Mouse (Mus musculus): Measurements from ENCODE around the gene 1810049J17Rik.
A peak's percentile ranks its signal among the peaks of the same experiment; 100 is the strongest.

1810049J17Rik gene

DNA sequence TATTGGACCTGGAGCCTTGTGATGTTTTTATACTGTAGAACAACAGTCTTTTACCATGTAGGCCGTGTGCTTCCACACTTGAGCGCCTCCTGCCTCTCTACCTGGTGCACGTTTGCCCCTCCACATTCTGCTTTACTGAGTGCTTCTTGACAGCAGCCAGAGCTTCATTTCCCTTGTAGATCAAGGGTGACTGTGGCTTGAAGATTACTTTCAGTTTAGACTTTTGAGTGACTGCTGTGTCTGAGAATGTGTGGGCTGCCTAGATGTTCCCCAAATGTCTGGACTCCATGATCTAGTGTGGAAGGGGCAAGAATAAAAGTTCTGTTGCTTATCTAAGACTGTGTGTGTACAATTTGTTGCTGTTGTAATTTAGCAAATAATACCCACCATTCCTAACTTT, 27.3 kb upstream of the 1810049J17Rik start:
- no peak for DNase-seq (ENCODE audit: low spot score in 2 of 2)

- DNase-seq (ENCODE audit: low spot score in 2 of 2) = no peak
Measured at GRCm38 (mm10) chr15:12346916-12347315, 25.2 kb upstream of the 1810049J17Rik start.

- DNase-seq (ENCODE audit: low spot score in 2 of 2) = no peak
Measured at GRCm38 (mm10) chr15:12341401-12341758, 19.7 kb upstream of the 1810049J17Rik start.

DNA sequence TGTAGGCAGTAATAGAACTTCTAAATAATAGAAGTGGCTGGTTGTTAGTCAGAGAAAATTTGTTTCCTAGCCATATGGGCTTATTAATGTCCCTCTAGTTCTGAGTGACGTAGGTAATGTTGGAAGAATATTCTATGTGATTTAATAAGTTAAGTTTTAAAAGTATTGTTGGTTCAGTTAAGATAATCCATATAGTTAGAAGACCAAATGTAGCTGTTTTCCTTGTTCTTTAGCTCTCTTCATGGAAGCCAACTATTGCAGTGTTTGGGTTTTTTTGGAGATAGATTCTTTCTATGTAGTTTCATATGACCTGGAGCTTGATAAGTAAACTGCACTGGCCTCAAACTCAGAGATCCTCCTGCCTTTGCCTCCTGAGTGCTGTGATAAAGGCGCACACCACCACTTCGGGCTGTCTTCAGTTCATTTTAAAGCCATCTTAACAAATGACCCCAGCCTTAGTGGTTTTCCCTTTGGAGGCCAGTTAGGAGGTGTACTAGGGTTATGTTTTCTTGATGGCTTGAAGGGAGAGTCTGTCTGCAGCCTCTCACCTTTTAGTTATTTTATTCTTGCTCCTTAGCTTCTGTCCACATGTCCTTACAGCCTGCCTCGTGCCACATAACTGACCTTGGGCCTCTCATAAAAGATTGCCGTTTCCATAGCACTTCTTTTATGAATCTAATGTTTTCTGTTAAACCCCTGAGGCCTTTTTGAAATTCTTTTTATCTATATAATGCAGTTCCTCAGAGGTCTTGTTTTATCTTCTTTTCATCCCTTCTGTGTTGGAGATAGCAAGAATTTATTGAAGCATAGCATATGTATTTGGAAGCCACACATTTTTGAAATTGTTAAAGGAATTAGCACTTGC, 19.1 kb upstream of the 1810049J17Rik start:
- no peak for DNase-seq (ENCODE audit: low spot score in 2 of 2)

- DNase-seq (ENCODE audit: low spot score in 2 of 2) = no peak
Measured at GRCm38 (mm10) chr15:12337779-12338137, 16.1 kb upstream of the 1810049J17Rik start.

- DNase-seq (ENCODE audit: low spot score in 2 of 2) = no peak
Measured at GRCm38 (mm10) chr15:12337030-12337778, 15.5 kb upstream of the 1810049J17Rik start.

DNA sequence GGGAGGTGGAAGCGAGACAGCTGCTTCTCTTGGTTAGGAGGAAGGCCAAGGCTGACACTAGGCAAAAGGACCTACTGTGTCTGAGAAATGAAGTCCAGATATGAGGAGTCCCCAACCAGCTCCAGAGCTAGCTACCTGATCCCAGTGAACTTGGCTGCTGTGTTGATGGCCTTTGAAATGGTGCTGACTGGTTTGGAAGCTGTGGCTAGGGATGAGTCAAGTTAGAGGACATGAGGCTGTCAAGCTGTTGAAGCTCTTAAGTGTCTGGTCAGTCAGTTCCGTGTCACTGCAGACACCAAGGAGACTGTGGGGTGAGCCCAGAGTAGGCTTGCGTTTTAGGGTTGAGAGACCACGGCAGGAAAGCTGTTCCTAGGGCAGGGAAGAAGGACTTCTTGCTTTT, 12.7 kb upstream of the 1810049J17Rik start:
- DNase-seq (ENCODE audit: low spot score in 2 of 2) = no peak

DNA sequence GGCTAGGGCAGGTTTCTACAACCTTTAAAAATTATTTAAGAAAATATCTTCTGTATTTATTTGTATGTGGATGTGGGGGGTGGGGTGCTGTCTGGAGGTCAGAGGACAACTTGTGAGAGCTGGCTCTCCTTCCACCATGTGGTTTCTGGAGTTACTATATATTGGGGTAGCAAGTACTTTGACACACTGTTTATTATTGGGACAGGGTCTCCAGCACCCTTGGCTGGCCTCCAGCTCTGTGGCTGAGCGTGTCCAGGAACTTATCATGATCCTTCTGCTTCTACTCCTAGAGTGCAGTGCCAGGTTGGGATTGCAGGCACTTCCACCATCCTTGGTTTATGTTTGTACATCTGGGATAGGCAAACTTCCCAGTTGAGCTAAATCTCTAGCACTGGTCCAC, 9.6 kb upstream of the 1810049J17Rik start:
- no peak for DNase-seq (ENCODE audit: low spot score in 2 of 2)

- no peak for DNase-seq (ENCODE audit: low spot score in 2 of 2)
Measured at GRCm38 (mm10) chr15:12330892-12331291, 9.2 kb upstream of the 1810049J17Rik start.

- no peak for DNase-seq (ENCODE audit: low spot score in 2 of 2)
Measured at GRCm38 (mm10) chr15:12330389-12330788, 8.7 kb upstream of the 1810049J17Rik start.

GRCm38 (mm10) chr15:12324326-12324725, 2.6 kb upstream of the 1810049J17Rik start:
- DNase-seq (ENCODE audit: low spot score in 2 of 2) = no peak

DNA sequence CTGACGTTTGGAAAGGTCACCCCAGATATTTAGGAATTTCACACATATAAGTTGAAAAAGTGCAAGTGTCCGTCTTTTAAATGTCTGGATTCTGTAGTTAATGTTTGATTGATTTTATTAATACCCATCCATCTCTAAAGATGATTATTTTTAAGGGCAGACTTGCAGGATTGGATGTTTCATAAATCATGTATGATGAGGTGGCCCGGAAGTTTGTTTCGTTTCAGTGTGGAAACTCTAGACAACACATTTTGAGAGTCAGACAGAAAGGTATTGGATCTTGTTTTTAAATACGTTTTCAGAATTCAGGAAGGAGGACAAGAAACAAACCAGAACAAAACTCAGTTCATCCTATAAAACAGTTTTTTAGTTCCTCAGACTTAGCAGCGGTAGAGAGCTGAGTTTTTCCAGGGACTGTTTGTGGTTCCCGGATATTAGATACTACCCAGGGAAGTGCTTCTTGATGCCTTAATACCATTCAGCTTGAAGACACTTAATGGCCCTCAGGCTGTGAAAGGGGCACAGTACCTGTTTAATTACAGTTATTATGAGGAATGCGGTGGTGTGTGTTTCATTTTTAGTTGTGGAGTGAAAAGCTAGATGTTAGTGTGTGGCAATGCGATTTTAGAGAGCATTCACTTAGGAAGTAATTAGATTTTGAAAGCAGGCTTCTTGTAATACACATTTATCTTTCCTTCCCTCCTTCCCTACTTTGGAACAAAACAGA, 1.1 kb upstream of the 1810049J17Rik start:
- DNase-seq (ENCODE audit: low spot score in 2 of 2) = no peak

DNA sequence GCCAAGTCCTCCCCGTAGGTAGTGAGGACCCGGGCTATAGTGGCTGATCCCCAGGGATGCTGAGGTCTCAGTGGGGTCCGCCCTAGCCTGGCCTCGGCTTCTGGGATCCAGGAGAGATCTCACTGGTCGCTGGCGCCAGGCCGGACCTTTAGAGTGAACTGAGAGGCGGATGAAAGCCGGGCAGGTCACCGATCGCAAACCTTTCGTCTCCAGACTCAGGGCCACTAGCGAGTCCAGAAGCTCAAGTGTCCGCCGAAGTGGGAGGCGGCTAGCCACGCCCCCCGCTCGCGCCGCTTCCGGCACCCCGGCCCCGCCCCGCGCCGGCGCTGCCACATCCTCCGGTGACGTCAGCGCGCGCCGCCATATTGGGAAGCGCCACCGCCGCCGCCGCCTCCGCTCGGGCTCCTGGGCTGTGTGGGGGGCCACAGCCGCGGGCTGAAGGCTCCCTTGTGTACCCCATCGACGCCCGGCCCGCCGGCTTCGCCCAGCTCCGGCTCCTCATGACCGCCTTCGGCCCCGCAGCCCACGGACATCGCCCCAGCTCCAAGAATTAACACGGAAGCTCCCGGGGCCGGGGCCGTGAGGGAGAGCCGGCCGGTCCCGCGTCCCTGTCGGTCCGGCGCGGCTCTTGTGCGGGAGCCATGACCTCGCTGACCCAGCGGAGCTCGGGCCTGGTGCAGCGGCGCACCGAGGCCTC, 460 bp downstream of the 1810049J17Rik start, which contains the start of gene Golph3:
TSS of gene Golph3 (plus strand) at position 360 of the 697 bp plus-strand sequence.
- peak; percentile 91 to 95 for DNase-seq (ENCODE audit: low spot score in 2 of 2)

- DNase-seq (ENCODE audit: low spot score in 2 of 2) = no peak
Measured at GRCm38 (mm10) chr15:12320441-12321090, 1.1 kb downstream of the 1810049J17Rik start.

- DNase-seq (ENCODE audit: low spot score in 2 of 2) = no peak
Measured at GRCm38 (mm10) chr15:12319889-12320288, 1.8 kb downstream of the 1810049J17Rik start.

GRCm38 (mm10) chr15:12318451-12318850, 3.2 kb downstream of the 1810049J17Rik start:
- no peak for DNase-seq (ENCODE audit: low spot score in 2 of 2)

DNA sequence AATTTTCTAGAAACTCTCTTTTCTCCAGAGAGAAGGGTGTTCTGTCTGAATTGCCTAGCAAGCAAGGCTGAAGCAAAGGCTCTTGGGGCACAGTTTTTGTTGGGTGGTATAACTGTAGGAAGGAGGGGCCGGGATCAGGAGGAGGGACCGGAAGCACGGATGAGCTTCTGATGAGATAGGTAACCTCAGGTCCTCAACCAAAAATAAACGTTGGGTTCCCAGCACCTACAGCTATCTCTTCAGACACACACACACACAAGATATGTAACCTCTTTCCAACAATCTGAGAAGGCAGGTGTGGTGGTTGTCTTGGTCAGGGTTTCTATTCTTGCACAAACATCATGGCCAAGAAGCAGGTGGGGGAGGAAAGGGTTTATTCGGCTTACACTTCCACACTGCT, 4.4 kb downstream of the 1810049J17Rik start:
- no peak for DNase-seq (ENCODE audit: low spot score in 2 of 2)

DNA sequence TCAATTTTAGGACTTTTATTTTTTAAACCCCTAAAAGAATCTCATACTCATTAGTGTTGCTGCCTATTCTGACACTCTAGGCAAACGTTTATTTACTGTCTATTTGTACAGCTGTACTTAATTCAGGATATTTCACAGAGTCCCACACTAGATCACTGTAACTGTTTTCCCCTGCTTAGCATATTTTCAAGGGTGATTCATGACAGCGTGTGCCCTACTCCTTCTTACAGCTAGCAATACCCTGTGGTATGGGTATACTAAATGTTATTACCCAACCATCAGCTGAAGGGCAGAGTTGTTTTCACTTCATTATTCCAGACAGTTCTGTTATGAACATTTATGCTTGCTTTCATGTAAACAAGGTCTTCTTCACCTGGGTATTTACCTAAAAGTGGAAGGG, 5.7 kb downstream of the 1810049J17Rik start:
- no peak for DNase-seq (ENCODE audit: low spot score in 2 of 2)

- no peak for DNase-seq (ENCODE audit: low spot score in 2 of 2)
Measured at GRCm38 (mm10) chr15:12314584-12314983, 7.1 kb downstream of the 1810049J17Rik start.

GRCm38 (mm10) chr15:12313255-12313654, 8.4 kb downstream of the 1810049J17Rik start:
- DNase-seq (ENCODE audit: low spot score in 2 of 2) = no peak

DNA sequence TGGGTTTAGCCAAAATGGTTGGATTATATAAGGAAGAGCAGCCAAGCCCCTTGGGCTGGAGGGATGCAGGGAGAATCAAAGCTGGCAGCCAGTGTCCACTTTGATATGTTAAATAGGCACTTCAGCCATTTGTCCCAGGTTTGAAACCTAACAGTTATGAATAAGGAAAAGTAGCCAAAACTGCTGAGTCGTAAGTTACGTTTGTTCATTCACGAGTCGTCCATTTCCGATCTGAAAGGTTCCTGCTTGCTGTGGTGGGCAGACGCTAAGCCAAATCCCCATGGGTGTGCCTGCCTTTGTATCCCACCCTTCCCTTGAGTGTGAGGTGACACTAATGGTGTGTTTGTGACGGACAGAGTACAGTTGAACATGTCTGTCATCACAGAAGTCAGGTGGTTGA, 10.2 kb downstream of the 1810049J17Rik start:
- DNase-seq (ENCODE audit: low spot score in 2 of 2) = no peak
